Mouse (Mus musculus): ENCODE measurements around the gene Fxr1. TPM values are rescaled to one million over a fixed set of nuclear protein-coding genes. Genes with fewer than 3 reads are reported as not detected.
"Not testable (repeated sequence)": the region's sequence is repeated elsewhere in the genome, so short reads cannot be mapped to it uniquely, and the experiment has no call there.

The Fxr1 gene
- polyA plus RNA-seq, 1 experiment, result 116 TPM

- Histone ChIP-seq H3K4me1 (ENCODE audit: control insufficient read depth, insufficient read depth, low read length) (peaks cover 27% of the 10 kb centered on the region), H3K27ac (ENCODE audit: insufficient read depth, low read depth, low read length) (peak overlapping the region; percentile 16; the same call in 1 of the 2 replicates), H3K4me3 (ENCODE audit: insufficient read depth, low read length) (no peak overlapping the region)
- TF ChIP-seq POLR2A (IDR thresholded peaks at IDR 0.05; ENCODE audit: borderline replicate concordance, low read depth, low read length) (no peak), CTCF (IDR thresholded peaks at IDR 0.05; ENCODE audit: low read depth, low read length) (no peak)
Measured at GRCm38 (mm10) chr3:34035706-34036105, 16.0 kb downstream of the Fxr1 start.

GRCm38 (mm10) chr3:34041990-34042389, 22.2 kb downstream of the Fxr1 start:
- Histone ChIP-seq H3K4me3 (ENCODE audit: insufficient read depth, low read length) (no peak overlapping the region), H3K27ac (ENCODE audit: insufficient read depth, low read depth, low read length) (no peak overlapping the region), H3K4me1 (ENCODE audit: control insufficient read depth, insufficient read depth, low read length) (peaks cover 2% of the 10 kb centered on the region; the same call in 1 of the 2 replicates)
- TF ChIP-seq POLR2A (IDR thresholded peaks at IDR 0.05; ENCODE audit: borderline replicate concordance, low read depth, low read length) (no peak), CTCF (IDR thresholded peaks at IDR 0.05; ENCODE audit: low read depth, low read length) (no peak)

- Histone ChIP-seq H3K4me1 (ENCODE audit: control insufficient read depth, insufficient read depth, low read length) (peaks cover 4% of the 10 kb centered on the region), H3K4me3 (ENCODE audit: insufficient read depth, low read length) (no peak overlapping the region), H3K27ac (ENCODE audit: insufficient read depth, low read depth, low read length) (no peak overlapping the region)
- TF ChIP-seq CTCF (IDR thresholded peaks at IDR 0.05; ENCODE audit: low read depth, low read length), result no peak
- no peak for TF ChIP-seq POLR2A (IDR thresholded peaks at IDR 0.05; ENCODE audit: borderline replicate concordance, low read depth, low read length)
Measured at GRCm38 (mm10) chr3:34062352-34062751, 42.6 kb downstream of the Fxr1 start.

GRCm38 (mm10) chr3:34068943-34069342, 49.2 kb downstream of the Fxr1 start:
- H3K27ac ChIP-seq (ENCODE audit: insufficient read depth, low read depth, low read length), result peak overlapping the region; percentile 69
- not testable (repeated sequence) for H3K4me3 ChIP-seq (ENCODE audit: insufficient read depth, low read length); H3K4me1 ChIP-seq (ENCODE audit: control insufficient read depth, insufficient read depth, low read length)

GRCm38 (mm10) chr3:34072726-34073125, 53.0 kb downstream of the Fxr1 start:
- TF ChIP-seq POLR2A (IDR thresholded peaks at IDR 0.05; ENCODE audit: borderline replicate concordance, low read depth, low read length), result no peak
- TF ChIP-seq CTCF (IDR thresholded peaks at IDR 0.05; ENCODE audit: low read depth, low read length), result no peak
- no peak overlapping the region for H3K27ac ChIP-seq (ENCODE audit: insufficient read depth, low read depth, low read length)
- no peak overlapping the region for H3K4me3 ChIP-seq (ENCODE audit: insufficient read depth, low read length)
- H3K4me1 ChIP-seq (ENCODE audit: control insufficient read depth, insufficient read depth, low read length), result peaks cover 1% of the 10 kb centered on the region

GRCm38 (mm10) chr3:34076058-34076759, 56.5 kb downstream of the Fxr1 start:
- no peak for TF ChIP-seq CTCF (IDR thresholded peaks at IDR 0.05; ENCODE audit: low read depth, low read length)
- no peak for TF ChIP-seq POLR2A (IDR thresholded peaks at IDR 0.05; ENCODE audit: borderline replicate concordance, low read depth, low read length)
- H3K4me3 ChIP-seq (ENCODE audit: insufficient read depth, low read length), result no peak overlapping the region
- no peak overlapping the region for H3K27ac ChIP-seq (ENCODE audit: insufficient read depth, low read depth, low read length)
- peaks cover 8% of the 10 kb centered on the region for H3K4me1 ChIP-seq (ENCODE audit: control insufficient read depth, insufficient read depth, low read length)

- TF ChIP-seq CTCF (IDR thresholded peaks at IDR 0.05; ENCODE audit: low read depth, low read length) (no peak), POLR2A (IDR thresholded peaks at IDR 0.05; ENCODE audit: borderline replicate concordance, low read depth, low read length) (no peak)
- Histone ChIP-seq H3K27ac (ENCODE audit: insufficient read depth, low read depth, low read length) (peak within 1 kb of the TSS; percentile 35; the same call in 1 of the 2 replicates), H3K4me3 (ENCODE audit: insufficient read depth, low read length) (peak within 1 kb of the TSS; percentile 95), H3K4me1 (ENCODE audit: control insufficient read depth, insufficient read depth, low read length) (peaks cover 12% of the 10 kb centered on the region)
Measured at GRCm38 (mm10) chr3:34080900-34081662, 61.3 kb downstream of the Fxr1 start, which contains the start of gene Dnajc19. Dnajc19 (minus strand) TSS chr3:34081321.

GRCm38 (mm10) chr3:34081929-34082328, 62.2 kb downstream of the Fxr1 start:
- Histone ChIP-seq H3K4me1 (ENCODE audit: control insufficient read depth, insufficient read depth, low read length) (peaks cover 12% of the 10 kb centered on the region), H3K27ac (ENCODE audit: insufficient read depth, low read depth, low read length) (no peak overlapping the region), H3K4me3 (ENCODE audit: insufficient read depth, low read length) (no peak overlapping the region)
- TF ChIP-seq CTCF (IDR thresholded peaks at IDR 0.05; ENCODE audit: low read depth, low read length) (no peak), POLR2A (IDR thresholded peaks at IDR 0.05; ENCODE audit: borderline replicate concordance, low read depth, low read length) (no peak)

- TF ChIP-seq POLR2A (IDR thresholded peaks at IDR 0.05; ENCODE audit: borderline replicate concordance, low read depth, low read length) (no peak), CTCF (IDR thresholded peaks at IDR 0.05; ENCODE audit: low read depth, low read length) (no peak)
- H3K4me1 ChIP-seq (ENCODE audit: control insufficient read depth, insufficient read depth, low read length), result peaks cover 12% of the 10 kb centered on the region
- no peak overlapping the region for H3K4me3 ChIP-seq (ENCODE audit: insufficient read depth, low read length)
- H3K27ac ChIP-seq (ENCODE audit: insufficient read depth, low read depth, low read length), result no peak overlapping the region
Measured at GRCm38 (mm10) chr3:34083655-34084054, 63.9 kb downstream of the Fxr1 start.

- H3K4me1 ChIP-seq (ENCODE audit: control insufficient read depth, insufficient read depth, low read length), result no peaks in the 10 kb centered on the region
- no peak overlapping the region for H3K4me3 ChIP-seq (ENCODE audit: insufficient read depth, low read length)
- TF ChIP-seq POLR2A (IDR thresholded peaks at IDR 0.05; ENCODE audit: borderline replicate concordance, low read depth, low read length) (no peak), CTCF (IDR thresholded peaks at IDR 0.05; ENCODE audit: low read depth, low read length) (no peak)
- H3K27ac ChIP-seq (ENCODE audit: insufficient read depth, low read depth, low read length), result no peak overlapping the region
Measured at GRCm38 (mm10) chr3:34102891-34103290, 83.1 kb downstream of the Fxr1 start.

Measured in bone marrow macrophage, adult 2 months (primary cell).